Mouse (Mus musculus): ENCODE results near the gene Chst5.
"Not testable (repeated sequence)": the region's sequence is repeated elsewhere in the genome, so short reads cannot be mapped to it uniquely, and the experiment has no call there.

DNA sequence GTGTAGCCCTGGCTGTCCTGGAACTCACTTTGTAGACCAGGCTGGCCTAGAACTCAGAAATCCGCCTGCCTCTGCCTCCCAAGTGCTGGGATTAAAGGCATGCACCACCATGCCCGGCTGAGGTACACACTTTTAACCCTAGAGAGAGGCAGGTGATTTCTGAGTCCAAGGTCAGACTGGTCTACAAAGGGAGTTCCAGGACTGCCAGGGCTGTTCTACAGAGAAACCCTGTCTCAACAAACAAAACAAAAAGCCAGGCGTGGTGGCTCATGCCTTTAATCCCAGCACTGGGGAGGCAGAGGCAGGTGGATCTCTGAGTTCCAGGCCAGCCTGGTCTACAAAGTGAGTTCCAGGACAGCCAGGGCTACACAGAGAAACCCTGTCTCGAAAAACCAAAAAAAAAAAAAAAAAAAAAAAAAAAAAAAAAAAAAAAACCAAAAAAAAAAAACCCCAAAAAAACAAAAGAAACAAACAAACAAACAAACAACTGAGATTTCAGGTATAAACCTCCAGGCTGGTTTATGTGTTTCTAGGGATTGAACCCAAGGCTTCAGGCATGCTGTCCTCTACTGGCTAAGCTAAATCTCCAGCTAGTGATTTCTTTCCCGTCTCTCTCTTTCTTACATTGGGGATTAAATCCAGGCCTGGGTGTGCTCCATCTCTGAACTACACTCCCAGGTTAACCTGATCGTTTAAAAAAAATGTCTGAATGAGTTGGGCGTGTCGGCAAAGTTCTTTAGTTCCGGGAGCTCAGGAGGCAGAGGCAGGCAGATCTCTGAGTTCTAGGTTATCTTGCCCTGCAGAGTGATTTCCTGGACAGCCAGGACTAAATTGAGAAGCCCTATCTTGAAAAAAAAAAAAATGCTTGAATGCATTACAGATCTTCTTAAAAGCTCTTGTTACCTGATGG lies 28.1 kb upstream of the Chst5 start:
- not testable (repeated sequence) for TF ChIP-seq CTCF (IDR thresholded peaks at IDR 0.05; ENCODE audit: extremely low read depth, insufficient read length, insufficient replicate concordance, low read depth, low read length); POLR2A (IDR thresholded peaks at IDR 0.05; ENCODE audit: low read depth, low read length)
